Mouse (Mus musculus): ENCODE measurements at regions not wholly inside any gene's neighbourhood (a gene's known extent, or its start where the extent isn't known, plus 50 kb on each side); places are given as distances from the start of the nearest gene placed in this dataset.

- Histone ChIP-seq H3K4me1 (ENCODE audit: control insufficient read depth, insufficient read depth, low read length) (no peaks in the 10 kb centered on the region), H3K27ac (replicated peaks; ENCODE audit: low read depth, low read length) (no peak overlapping the region), H3K9ac (ENCODE audit: low read depth, low read length, severe bottlenecking) (no peak overlapping the region), H3K36me3 (ENCODE audit: control insufficient read depth, insufficient read depth, low read length) (no peaks in the 10 kb centered on the region), H3K9me3 (ENCODE audit: control insufficient read depth, low read length) (no peaks in the 10 kb centered on the region), H3K27me3 (ENCODE audit: control insufficient read depth, insufficient read depth, low read length) (no peaks in the 10 kb centered on the region), H3K4me3 (replicated peaks; ENCODE audit: low read length) (no peak overlapping the region), H3K4me2 (replicated peaks; ENCODE audit: low read depth, low read length, severe bottlenecking) (no peak overlapping the region)
- ATAC-seq (ENCODE audit: low FRiP score, low read depth) (no peak), DNase-seq (ENCODE audit: low spot score) (no peak)
- WGBS = 86% methylated on average over 6 of the region's 6 CpGs
- no peak for TF ChIP-seq POLR2A (IDR thresholded peaks at IDR 0.05; ENCODE audit: borderline replicate concordance, extremely low read depth, insufficient read depth, insufficient read length)
Observed at GRCm38 (mm10) chr9:52301521-52301920, 133.1 kb upstream of the Zc3h12c start.

- H3K4me3 ChIP-seq (replicated peaks; ENCODE audit: low read length) = no peak overlapping the region
- H3K36me3 ChIP-seq (ENCODE audit: control insufficient read depth, insufficient read depth, low read length) = no peaks in the 10 kb centered on the region
- no peaks in the 10 kb centered on the region for H3K27me3 ChIP-seq (ENCODE audit: control insufficient read depth, insufficient read depth, low read length)
- no peak overlapping the region for H3K9ac ChIP-seq (ENCODE audit: low read depth, low read length, severe bottlenecking)
- DNase-seq (ENCODE audit: low spot score) = peak; percentile 27
- ATAC-seq (ENCODE audit: low FRiP score, low read depth) = no peak
- no peak overlapping the region for H3K4me2 ChIP-seq (replicated peaks; ENCODE audit: low read depth, low read length, severe bottlenecking)
- no peaks in the 10 kb centered on the region for H3K9me3 ChIP-seq (ENCODE audit: control insufficient read depth, low read length)
- WGBS = 4% methylated on average over 6 of the region's 6 CpGs
- TF ChIP-seq POLR2A (IDR thresholded peaks at IDR 0.05; ENCODE audit: borderline replicate concordance, extremely low read depth, insufficient read depth, insufficient read length) = no peak
- no peak overlapping the region for H3K27ac ChIP-seq (replicated peaks; ENCODE audit: low read depth, low read length)
- no peaks in the 10 kb centered on the region for H3K4me1 ChIP-seq (ENCODE audit: control insufficient read depth, insufficient read depth, low read length)
Observed at GRCm38 (mm10) chr9:52298329-52298728, 130.0 kb upstream of the Zc3h12c start.

GRCm38 (mm10) chr9:52294699-52295098 is 126.3 kb upstream of the Zc3h12c start:
- no peak overlapping the region for H3K27ac ChIP-seq (replicated peaks; ENCODE audit: low read depth, low read length)
- no peak overlapping the region for H3K9ac ChIP-seq (ENCODE audit: low read depth, low read length, severe bottlenecking)
- no peak overlapping the region for H3K4me2 ChIP-seq (replicated peaks; ENCODE audit: low read depth, low read length, severe bottlenecking)
- no peaks in the 10 kb centered on the region for H3K9me3 ChIP-seq (ENCODE audit: control insufficient read depth, low read length)
- WGBS = 75% methylated on average over 8 of the region's 8 CpGs
- H3K4me3 ChIP-seq (replicated peaks; ENCODE audit: low read length) = no peak overlapping the region
- ATAC-seq (ENCODE audit: low FRiP score, low read depth) = no peak
- no peak for DNase-seq (ENCODE audit: low spot score)
- H3K4me1 ChIP-seq (ENCODE audit: control insufficient read depth, insufficient read depth, low read length) = no peaks in the 10 kb centered on the region
- H3K36me3 ChIP-seq (ENCODE audit: control insufficient read depth, insufficient read depth, low read length) = no peaks in the 10 kb centered on the region
- no peak for TF ChIP-seq POLR2A (IDR thresholded peaks at IDR 0.05; ENCODE audit: borderline replicate concordance, extremely low read depth, insufficient read depth, insufficient read length)
- no peaks in the 10 kb centered on the region for H3K27me3 ChIP-seq (ENCODE audit: control insufficient read depth, insufficient read depth, low read length)

- no peaks in the 10 kb centered on the region for H3K27me3 ChIP-seq (ENCODE audit: control insufficient read depth, insufficient read depth, low read length)
- H3K36me3 ChIP-seq (ENCODE audit: control insufficient read depth, insufficient read depth, low read length) = no peaks in the 10 kb centered on the region
- H3K9ac ChIP-seq (ENCODE audit: low read depth, low read length, severe bottlenecking) = no peak overlapping the region
- H3K27ac ChIP-seq (replicated peaks; ENCODE audit: low read depth, low read length) = no peak overlapping the region
- no peak overlapping the region for H3K4me3 ChIP-seq (replicated peaks; ENCODE audit: low read length)
- no peaks in the 10 kb centered on the region for H3K9me3 ChIP-seq (ENCODE audit: control insufficient read depth, low read length)
- no peak for ATAC-seq (ENCODE audit: low FRiP score, low read depth)
- DNase-seq (ENCODE audit: low spot score) = no peak
- H3K4me2 ChIP-seq (replicated peaks; ENCODE audit: low read depth, low read length, severe bottlenecking) = no peak overlapping the region
- no peaks in the 10 kb centered on the region for H3K4me1 ChIP-seq (ENCODE audit: control insufficient read depth, insufficient read depth, low read length)
- no peak for TF ChIP-seq POLR2A (IDR thresholded peaks at IDR 0.05; ENCODE audit: borderline replicate concordance, extremely low read depth, insufficient read depth, insufficient read length)
- WGBS = 75% methylated on average over 4 of the region's 4 CpGs
Observed at GRCm38 (mm10) chr9:52289069-52289468, 120.7 kb upstream of the Zc3h12c start.

GRCm38 (mm10) chr9:52287761-52288275 is 119.4 kb upstream of the Zc3h12c start:
- Histone ChIP-seq H3K9ac (ENCODE audit: low read depth, low read length, severe bottlenecking) (no peak overlapping the region), H3K27me3 (ENCODE audit: control insufficient read depth, insufficient read depth, low read length) (no peaks in the 10 kb centered on the region), H3K4me1 (ENCODE audit: control insufficient read depth, insufficient read depth, low read length) (no peaks in the 10 kb centered on the region), H3K36me3 (ENCODE audit: control insufficient read depth, insufficient read depth, low read length) (no peaks in the 10 kb centered on the region), H3K9me3 (ENCODE audit: control insufficient read depth, low read length) (no peaks in the 10 kb centered on the region), H3K4me2 (replicated peaks; ENCODE audit: low read depth, low read length, severe bottlenecking) (no peak overlapping the region), H3K4me3 (replicated peaks; ENCODE audit: low read length) (no peak overlapping the region), H3K27ac (replicated peaks; ENCODE audit: low read depth, low read length) (no peak overlapping the region)
- WGBS = 69% methylated on average over 7 of the region's 7 CpGs
- ATAC-seq (ENCODE audit: low FRiP score, low read depth) = no peak
- no peak for TF ChIP-seq POLR2A (IDR thresholded peaks at IDR 0.05; ENCODE audit: borderline replicate concordance, extremely low read depth, insufficient read depth, insufficient read length)
- DNase-seq (ENCODE audit: low spot score) = no peak

GRCm38 (mm10) chr9:52287246-52287651 is 118.9 kb upstream of the Zc3h12c start:
- H3K27ac ChIP-seq (replicated peaks; ENCODE audit: low read depth, low read length) = no peak overlapping the region
- peak overlapping the region; percentile 55 for H3K4me2 ChIP-seq (replicated peaks; ENCODE audit: low read depth, low read length, severe bottlenecking)
- no peaks in the 10 kb centered on the region for H3K27me3 ChIP-seq (ENCODE audit: control insufficient read depth, insufficient read depth, low read length)
- H3K36me3 ChIP-seq (ENCODE audit: control insufficient read depth, insufficient read depth, low read length) = no peaks in the 10 kb centered on the region
- H3K4me1 ChIP-seq (ENCODE audit: control insufficient read depth, insufficient read depth, low read length) = no peaks in the 10 kb centered on the region
- peak overlapping the region; percentile 25 for H3K4me3 ChIP-seq (replicated peaks; ENCODE audit: low read length)
- no peaks in the 10 kb centered on the region for H3K9me3 ChIP-seq (ENCODE audit: control insufficient read depth, low read length)
- no peak overlapping the region for H3K9ac ChIP-seq (ENCODE audit: low read depth, low read length, severe bottlenecking)
- 4% methylated on average over 10 of the region's 10 CpGs for WGBS
- no peak for ATAC-seq (ENCODE audit: low FRiP score, low read depth)
- peak; percentile 65 for DNase-seq (ENCODE audit: low spot score)
- TF ChIP-seq POLR2A (IDR thresholded peaks at IDR 0.05; ENCODE audit: borderline replicate concordance, extremely low read depth, insufficient read depth, insufficient read length) = no peak

All from limb, embryonic 14.5 days (tissue).